Mouse (Mus musculus) heart, postnatal 0 days (tissue): ENCODE data around the gene Cdc26. TPM values are rescaled to one million over a fixed set of nuclear protein-coding genes. Genes with fewer than 3 reads are reported as not detected.

Experiments used
- ATAC-seq: fragments of 200-750 bp; cut with Nextera tagmentation; 2 replicates; pipeline ENCODE4 v1.8.0; 2017; ENCODE audit warnings: low read depth, moderate number of reproducible peaks, moderate library complexity; ENCODE audit not compliant: insufficient read depth
- DNase-seq: peaks from one replicate; pipeline ENCODE4 v3.0.0-alpha.2; 2016; ENCODE audit warnings: low spot score
- H3K27ac ChIP-seq: fragments of 300-500 bp; sonication (generic); 2 replicates; pipeline ENCODE4 v1.5.1; 2014; ENCODE audit warnings: low read depth, mild to moderate bottlenecking
- H3K27me3 ChIP-seq: fragments of 300-500 bp; sonication (generic); 2 replicates; pipeline ENCODE4 v1.6.1; 2014; ENCODE audit warnings: low read length, mixed read lengths; ENCODE audit not compliant: control insufficient read depth, insufficient read depth
- H3K36me3 ChIP-seq: fragments of 300-500 bp; sonication (generic); replicated peaks from 2 replicates; pipeline ENCODE4 v1.6.1; 2014; ENCODE audit warnings: low read length, mixed read lengths; ENCODE audit not compliant: control insufficient read depth, insufficient read depth
- H3K4me1 ChIP-seq: fragments of 300-500 bp; sonication (generic); 2 replicates; pipeline ENCODE4 v1.6.1; 2014; ENCODE audit warnings: antibody characterized with exemption; ENCODE audit not compliant: control insufficient read depth, insufficient read depth
- H3K4me2 ChIP-seq: fragments of 300-500 bp; sonication (generic); 2 replicates; pipeline ENCODE4 v1.6.1; 2014; ENCODE audit warnings: low read depth, mild to moderate bottlenecking, low read length, moderate library complexity
- H3K4me3 ChIP-seq: fragments of 300-500 bp; sonication (generic); 2 replicates; pipeline ENCODE4 v1.5.1; 2014; ENCODE audit warnings: low read depth, low read length
- H3K9ac ChIP-seq: fragments of 300-500 bp; sonication (generic); replicated peaks from 2 replicates; pipeline ENCODE4 v1.6.1; 2014; ENCODE audit warnings: low read depth, low read length, mixed read lengths
- H3K9me3 ChIP-seq: fragments of 300-500 bp; sonication (generic); replicated peaks from 2 replicates; pipeline ENCODE4 v1.6.1; 2016; ENCODE audit warnings: low read length; ENCODE audit not compliant: control insufficient read depth
- CTCF ChIP-seq: IDR thresholded peaks from 2 replicates; pipeline ENCODE4 v1.5.1; 2016; ENCODE audit warnings: antibody characterized with exemption, control low read depth, low read depth
- EP300 ChIP-seq: IDR thresholded peaks from 2 replicates; pipeline ENCODE4 v1.6.1; 2016; ENCODE audit warnings: antibody characterized with exemption, low read depth
- WGBS: fragments of 180-500 bp; shearing (Covaris S2); extraction: QIAGEN DNeasy Blood & Tissue Kit; methylation state at CpG from one replicate; pipeline ENCODE4 v1.1.7; 2014; 5-methylcytosine and 5-hydroxymethylcytosine counted together
- polyA plus RNA-seq: library from polyadenylated mRNA; unstranded; fragments of >200 nt; fragmentation: Nextera tagmentation; extraction: Ambion mirVana; gene quantifications from 2 replicates; pipeline ENCODE4 v1.2.1, GENCODE M21; 2015
- total RNA-seq: library from RNA; depleted of rRNA; stranded (reverse); fragments of >200 nt; gene quantifications from 2 replicates; pipeline ENCODE4 v1.2.3, GENCODE M21; 2014; ENCODE audit warnings: low replicate concordance

The Cdc26 gene
- total and polyA plus RNA-seq, 2 experiments from 2014 or later, result 30.5 to 72.8 TPM

GRCm38 (mm10) chr4:62385439-62385838 is 23.0 kb downstream of the Cdc26 start:
- no peak for ATAC-seq
- Histone ChIP-seq H3K27ac (no peak overlapping the region), H3K9ac (no peak overlapping the region), H3K9me3 (no peaks in the 10 kb centered on the region), H3K36me3 (peaks cover 51% of the 10 kb centered on the region), H3K27me3 (no peaks in the 10 kb centered on the region), H3K4me1 (no peaks in the 10 kb centered on the region), H3K4me2 (no peak overlapping the region), H3K4me3 (no peak overlapping the region)
- no peak for DNase-seq
- WGBS, result 94% methylated on average over 7 of the region's 7 CpGs
- TF ChIP-seq EP300 (no peak), CTCF (no peak)

- ATAC-seq, result no peak
- Histone ChIP-seq H3K27ac (no peak overlapping the region), H3K27me3 (no peaks in the 10 kb centered on the region), H3K4me2 (no peak overlapping the region), H3K4me1 (no peaks in the 10 kb centered on the region), H3K36me3 (peaks cover 38% of the 10 kb centered on the region), H3K9me3 (no peaks in the 10 kb centered on the region), H3K4me3 (no peak overlapping the region), H3K9ac (no peak overlapping the region)
- no peak for DNase-seq
- TF ChIP-seq EP300 (no peak), CTCF (no peak)
- 90% methylated on average over 1 of the region's 1 CpGs for WGBS
These were observed 24.3 kb downstream of the Cdc26 start for GRCm38 (mm10) chr4:62384159-62384558.

DNA sequence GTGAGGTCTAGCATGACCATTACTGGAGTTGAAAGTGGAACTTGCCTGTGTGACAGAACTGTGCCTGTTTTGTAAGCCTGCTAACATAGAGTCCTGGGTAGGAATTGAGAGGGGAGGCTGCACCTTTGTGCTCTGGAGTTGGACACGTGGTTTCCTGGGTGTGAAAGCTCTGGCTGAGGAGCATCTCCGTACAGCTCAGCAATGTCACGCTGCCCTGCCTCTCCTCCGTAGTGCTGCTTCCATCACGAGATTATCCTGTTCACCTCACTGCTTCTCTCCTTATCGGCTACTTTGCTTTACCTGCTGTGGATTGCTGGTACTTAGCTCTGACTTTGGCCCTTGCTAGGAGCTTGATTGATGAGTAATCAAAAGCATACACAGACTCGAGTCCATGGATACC is 24.7 kb downstream of the Cdc26 start:
- peaks cover 34% of the 10 kb centered on the region for H3K36me3 ChIP-seq
- H3K27ac ChIP-seq, result no peak overlapping the region
- no peak for TF ChIP-seq CTCF
- no peak for TF ChIP-seq EP300
- no peak for ATAC-seq
- H3K4me2 ChIP-seq, result no peak overlapping the region
- no peak overlapping the region for H3K9ac ChIP-seq
- no peaks in the 10 kb centered on the region for H3K27me3 ChIP-seq
- H3K4me1 ChIP-seq, result no peaks in the 10 kb centered on the region
- H3K4me3 ChIP-seq, result no peak overlapping the region
- no peak for DNase-seq
- 71% methylated on average over 7 of the region's 7 CpGs for WGBS
- no peaks in the 10 kb centered on the region for H3K9me3 ChIP-seq

DNA sequence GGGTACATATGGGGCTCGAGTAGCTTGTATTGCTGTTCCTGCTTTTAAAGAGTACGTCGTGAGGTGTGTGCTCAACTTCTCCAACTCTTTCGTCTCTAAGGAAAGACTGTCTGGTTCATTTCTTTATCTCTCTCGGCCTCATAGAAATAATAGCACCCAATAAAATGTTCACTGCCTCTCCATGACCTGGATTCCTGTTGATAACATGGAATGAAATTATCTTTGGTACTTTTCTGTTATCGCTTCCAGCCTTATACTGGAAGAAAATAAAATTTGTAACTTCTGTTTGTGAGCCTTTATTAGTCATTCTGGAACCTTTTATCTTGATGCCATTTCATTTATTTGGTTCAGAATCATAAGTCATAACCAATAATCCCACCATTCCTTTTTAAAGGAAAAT is 25.2 kb downstream of the Cdc26 start:
- DNase-seq (no peak), ATAC-seq (no peak)
- Histone ChIP-seq H3K9me3 (no peaks in the 10 kb centered on the region), H3K9ac (no peak overlapping the region), H3K27me3 (no peaks in the 10 kb centered on the region), H3K4me1 (no peaks in the 10 kb centered on the region), H3K4me2 (no peak overlapping the region), H3K4me3 (no peak overlapping the region), H3K36me3 (peaks cover 29% of the 10 kb centered on the region), H3K27ac (no peak overlapping the region)
- TF ChIP-seq EP300, result no peak
- no peak for TF ChIP-seq CTCF
- WGBS, result 79% methylated on average over 6 of the region's 6 CpGs

GRCm38 (mm10) chr4:62379724-62380381 is 28.6 kb downstream of the Cdc26 start:
- Histone ChIP-seq H3K27me3 (no peaks in the 10 kb centered on the region), H3K4me2 (no peak overlapping the region), H3K4me3 (no peak overlapping the region), H3K9ac (no peak overlapping the region), H3K4me1 (0 out of 2 replicates have a peak, but pooled peaks cover 2% of the 10 kb centered on the region), H3K36me3 (peaks cover 3% of the 10 kb centered on the region; the same call in 1 of the 2 replicates), H3K27ac (no peak overlapping the region), H3K9me3 (no peaks in the 10 kb centered on the region)
- DNase-seq, result no peak
- WGBS, result 77% methylated on average over 9 of the region's 9 CpGs
- TF ChIP-seq EP300 (no peak), CTCF (no peak)
- ATAC-seq, result no peak

DNA sequence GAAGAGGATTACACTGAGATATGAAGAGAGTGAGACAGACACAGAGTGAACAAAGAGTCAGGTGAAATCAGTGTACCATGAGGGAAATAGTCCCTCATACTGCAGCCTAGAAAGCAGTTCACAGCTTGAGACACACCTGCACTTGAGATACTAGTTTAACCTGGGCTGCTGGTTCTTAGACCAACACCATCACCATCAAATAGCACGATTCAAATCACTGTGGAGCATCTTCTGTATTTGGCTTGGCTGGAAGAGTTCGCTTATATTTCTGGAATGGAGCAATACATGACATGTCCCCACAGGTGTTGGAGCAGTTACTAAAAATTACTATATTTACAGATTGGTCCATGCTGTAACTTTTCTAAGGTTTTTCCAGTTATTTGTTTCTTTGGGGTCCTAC is 32.3 kb downstream of the Cdc26 start:
- H3K4me1 ChIP-seq, result peaks cover 17% of the 10 kb centered on the region; the same call in 1 of the 2 replicates
- no peak for TF ChIP-seq EP300
- no peak for TF ChIP-seq CTCF
- H3K4me2 ChIP-seq, result no peak overlapping the region
- H3K27ac ChIP-seq, result no peak overlapping the region
- DNase-seq (no peak), ATAC-seq (no peak)
- H3K9ac ChIP-seq, result no peak overlapping the region
- H3K36me3 ChIP-seq, result no peaks in the 10 kb centered on the region
- H3K9me3 ChIP-seq, result no peaks in the 10 kb centered on the region
- H3K4me3 ChIP-seq, result no peak overlapping the region
- 87% methylated on average over 2 of the region's 2 CpGs for WGBS
- H3K27me3 ChIP-seq, result no peaks in the 10 kb centered on the region
